Mouse (Mus musculus) adrenal gland, adult (tissue): ENCODE results near the gene Nmral1.
"Not testable (repeated sequence)": the region's sequence is repeated elsewhere in the genome, so short reads cannot be mapped to it uniquely, and the experiment has no call there.

Source experiments
- DNase-seq, 2 experiments: peaks; one replicate each; pipeline ENCODE4 v3.0.0; 2022 to 2023; ENCODE audit warnings: low spot score in 1 of 2; ENCODE audit not compliant: inconsistent age in 2 of 2

Nmral1 gene

GRCm38 (mm10) chr16:4722128-4722914, 3.2 kb upstream of the Nmral1 start:
- no peak for DNase-seq

GRCm38 (mm10) chr16:4717866-4718265, 1.3 kb downstream of the Nmral1 start:
- DNase-seq, result no peak

- DNase-seq, result no peak
These were observed 5.1 kb downstream of the Nmral1 start for GRCm38 (mm10) chr16:4713861-4714710.

GRCm38 (mm10) chr16:4711173-4711572, 8.0 kb downstream of the Nmral1 start:
- no peak for DNase-seq

- no peak for DNase-seq
These were observed 13.6 kb downstream of the Nmral1 start for GRCm38 (mm10) chr16:4705541-4705940.

DNA sequence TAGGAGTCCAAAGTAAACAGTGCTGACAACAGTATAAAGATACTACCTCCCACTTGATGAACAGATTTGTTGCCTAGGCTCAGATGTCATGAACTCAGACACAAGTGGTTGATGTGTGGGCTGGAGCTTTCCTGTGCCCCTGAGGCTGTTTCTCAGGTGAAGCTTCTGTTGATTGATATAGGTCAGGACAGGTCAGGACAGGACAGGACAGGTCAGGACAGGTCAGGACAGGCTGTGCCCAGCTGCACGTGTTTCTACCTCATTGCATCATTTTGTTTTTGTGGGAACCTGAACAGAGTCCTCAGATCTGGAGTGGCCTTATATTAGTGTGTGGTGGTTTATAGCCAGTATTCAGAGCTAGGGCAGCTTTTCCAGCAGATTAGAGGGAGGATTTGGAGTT, 16.5 kb downstream of the Nmral1 start:
- DNase-seq, result no peak

DNA sequence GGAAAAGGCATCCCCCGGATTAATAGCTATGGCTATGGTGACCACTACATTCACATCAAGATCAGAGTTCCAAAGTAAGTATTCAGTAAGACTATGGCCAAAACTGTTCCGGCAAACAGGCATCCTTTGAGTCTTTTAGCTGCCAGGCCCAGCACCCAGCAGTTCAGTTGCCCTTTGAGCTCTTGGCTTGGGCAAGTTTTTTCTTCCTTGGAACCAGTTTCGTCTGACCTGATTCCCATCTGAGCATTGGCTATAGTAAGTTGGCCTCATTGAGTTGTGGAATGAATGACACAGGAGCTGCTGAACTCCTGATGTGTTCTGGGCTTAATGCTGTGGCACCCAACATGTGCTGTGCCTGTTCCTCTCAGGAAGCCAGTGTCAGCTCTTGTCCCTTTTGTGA, 17.9 kb downstream of the Nmral1 start:
- DNase-seq, result no peak

DNA sequence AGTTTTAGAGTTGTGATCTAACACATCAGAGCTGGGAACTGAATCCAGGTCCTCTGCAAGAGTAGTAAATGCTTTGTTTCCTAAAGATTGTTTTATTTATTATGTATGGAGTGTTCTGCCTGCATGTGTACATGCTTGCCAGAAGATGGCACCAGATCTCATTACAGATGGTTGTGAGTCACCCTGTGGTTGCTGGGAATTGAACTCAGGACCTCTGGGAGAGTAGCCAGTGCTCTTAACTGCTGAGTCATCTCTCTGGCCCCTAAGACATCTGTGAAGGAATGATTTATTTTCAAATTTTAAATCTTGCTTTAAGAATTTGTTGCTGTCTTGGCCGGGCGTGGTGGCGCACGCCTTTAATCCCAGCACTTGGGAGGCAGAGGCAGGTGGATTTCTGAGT, 29.8 kb downstream of the Nmral1 start:
- DNase-seq, result not testable (repeated sequence)

GRCm38 (mm10) chr16:4684457-4684791, 34.7 kb downstream of the Nmral1 start:
- DNase-seq, result no peak

- DNase-seq, result peak; percentile 97 to 99
These were observed 35.3 kb downstream of the Nmral1 start for GRCm38 (mm10) chr16:4683581-4684456.

DNA sequence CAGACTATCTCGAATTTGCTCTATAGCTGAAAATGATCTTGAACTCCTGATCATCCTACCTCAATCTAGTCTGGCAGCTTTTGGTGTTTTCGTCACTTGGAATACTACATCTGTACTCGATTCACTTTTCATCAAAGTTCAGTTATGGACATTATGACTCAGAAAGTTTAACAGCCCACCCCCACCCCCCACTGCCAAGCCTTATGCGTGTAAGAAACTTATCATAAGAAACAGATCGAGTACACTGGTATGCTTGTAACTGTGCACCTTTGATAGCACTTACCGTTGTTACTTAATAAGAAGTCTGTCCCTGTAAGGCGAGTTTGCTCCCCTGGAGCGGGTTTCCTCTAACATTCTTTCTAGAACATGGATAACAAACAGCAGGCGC, 36.0 kb downstream of the Nmral1 start:
- peak in 1 of 2 experiments; percentile 46 for DNase-seq

GRCm38 (mm10) chr16:4682628-4683179, 36.5 kb downstream of the Nmral1 start:
- DNase-seq, result no peak

- DNase-seq, result not testable (repeated sequence)
These were observed 38.2 kb downstream of the Nmral1 start for GRCm38 (mm10) chr16:4680922-4681455.

DNA sequence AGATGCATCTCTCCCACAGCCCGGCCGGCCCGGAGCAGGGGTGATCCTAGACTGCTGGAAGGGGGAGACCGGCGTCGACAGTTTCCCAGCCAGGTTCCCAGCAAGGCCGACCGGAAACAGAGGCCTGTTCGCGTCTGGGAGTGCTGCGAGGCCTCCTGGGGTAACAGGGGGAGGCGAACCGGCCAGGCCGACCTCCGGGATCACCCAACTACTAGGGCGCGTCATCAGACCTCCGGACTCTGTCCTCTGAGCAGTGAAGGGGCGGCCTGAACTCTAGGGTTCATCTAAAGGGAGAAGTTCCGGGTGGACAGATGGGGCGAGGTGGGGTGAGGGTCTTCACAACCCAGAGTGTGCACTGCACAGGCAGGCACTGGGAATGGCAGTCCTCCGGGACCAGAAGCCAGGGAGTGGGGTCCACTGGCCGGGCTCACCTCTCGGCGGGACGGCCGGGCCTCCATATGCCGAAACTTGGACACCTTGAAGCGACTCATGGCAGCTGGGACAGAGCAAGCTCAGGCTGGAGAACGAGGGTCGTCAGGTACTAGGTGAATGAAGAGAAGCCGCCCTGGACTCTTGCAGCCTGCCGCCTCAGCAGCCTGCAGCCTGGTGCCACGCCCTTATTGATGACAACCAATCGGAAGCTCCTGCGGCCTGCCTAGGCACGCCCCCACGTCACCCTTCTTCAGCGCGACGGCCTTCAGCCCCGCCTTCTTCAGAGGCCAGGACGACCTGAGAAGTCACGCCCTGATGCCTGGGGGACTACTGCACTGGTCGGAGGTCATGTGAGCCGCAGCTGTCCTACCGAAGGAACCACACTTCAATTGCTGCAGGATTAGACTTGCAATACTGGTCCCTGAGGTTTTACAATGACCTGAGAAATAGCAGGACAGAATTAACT, 39.8 kb downstream of the Nmral1 start, which contains the start of gene Coro7:
Coro7 (minus strand) TSS at position 657 of the 898 bp plus-strand sequence.
- peak; percentile 93 to 96 for DNase-seq

DNA sequence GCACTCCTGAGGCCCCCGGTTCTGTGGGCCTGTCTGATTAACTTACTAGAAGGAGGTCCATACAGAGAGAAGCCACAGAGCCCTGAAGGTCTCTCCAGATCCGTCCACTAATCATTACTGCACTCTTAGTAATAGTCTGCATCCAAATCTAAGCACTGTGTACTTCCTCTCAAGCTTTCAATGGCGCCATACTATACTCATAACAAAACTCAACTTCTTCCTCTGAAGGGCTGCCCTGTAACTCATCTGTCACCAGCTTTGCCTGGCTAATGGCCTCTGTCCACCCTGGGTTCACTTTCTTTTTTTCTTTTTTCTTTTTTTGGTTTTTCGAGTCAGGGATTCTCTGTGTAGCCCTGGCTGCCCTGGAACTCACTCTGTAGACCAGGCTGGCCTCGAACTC, 41.1 kb downstream of the Nmral1 start:
- no peak for DNase-seq

- DNase-seq, result no peak
These were observed 42.3 kb downstream of the Nmral1 start for GRCm38 (mm10) chr16:4676836-4677235.

GRCm38 (mm10) chr16:4674091-4674490, 45.1 kb downstream of the Nmral1 start:
- DNase-seq, result no peak

DNA sequence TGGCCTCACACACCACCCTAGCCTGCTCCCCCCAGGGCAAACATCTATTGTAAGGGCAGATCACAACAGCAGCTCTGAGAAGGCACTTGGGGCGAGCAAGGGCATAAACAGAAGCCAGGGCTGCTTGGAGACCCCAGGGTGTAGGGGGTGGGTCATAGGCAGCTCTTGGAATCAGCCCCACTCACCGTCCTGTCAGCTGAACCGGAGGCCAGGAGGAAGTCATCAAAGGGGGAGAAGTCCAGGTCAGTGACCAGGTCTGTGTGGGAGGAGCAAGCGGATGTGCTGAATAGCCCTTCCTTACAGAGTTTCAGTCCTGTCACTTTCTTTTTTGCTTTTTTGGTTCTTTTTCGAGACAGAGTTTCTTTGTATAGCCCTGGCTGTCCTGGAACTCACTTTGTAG, 48.8 kb downstream of the Nmral1 start:
- DNase-seq, result no peak

GRCm38 (mm10) chr16:4667190-4667808, 51.9 kb downstream of the Nmral1 start:
- DNase-seq, result peak; percentile 83 to 95
